Comparison of ENCODE assay signal across 19 mouse cellular contexts in genomic region chr14:11573710-11574109, GRCm38 (mm10). TPM values are rescaled to one million over a fixed set of nuclear protein-coding genes. Genes with fewer than 3 reads are reported as not detected.
DNase-seq lines count a peak whose midpoint lies in the region; TF ChIP-seq lines count a peak whose summit lies in the region.
"Had no signal": no experiment of that assay in that cellular context is flagged by ENCODE, and none has a peak within 500 bp of the region (broad histone marks: within the 10 kb centered on the region; RNA-seq: fewer than 3 reads in every experiment).

No protein-coding gene starts in this region.

- intact Hi-C loops in gastrocnemius, adult 2 months (cut with DNase I): no loop called here
- intact Hi-C loops in heart, postnatal 36 days (cut with DNase I): no loop called here

- peak overlapping the region; percentile 35 for H3K4me3 ChIP-seq in gastrocnemius, adult 2 months
- H3K4me3 ChIP-seq: embryonic facial prominence, embryonic 10.5 days; embryonic facial prominence, embryonic 12.5 days; forebrain, embryonic 13.5 days; forebrain, embryonic 15.5 days had no signal

- TF ChIP-seq CTCF in gastrocnemius, adult 2 months (IDR thresholded peaks at IDR 0.05): no peak

- H3K27ac ChIP-seq in gastrocnemius, adult 2 months: peak overlapping the region; percentile 84
- H3K27ac ChIP-seq: embryonic facial prominence, embryonic 10.5 days; embryonic facial prominence, embryonic 12.5 days; forebrain, embryonic 13.5 days; forebrain, embryonic 15.5 days had no signal

- DNase-seq in gastrocnemius, adult 2 months: no peak
- no peak for DNase-seq in gastrocnemius, postnatal 10 days
- peak; percentile 20 for DNase-seq in heart, adult 8-10 months (ENCODE audit: low spot score)
- no peak for DNase-seq in heart, postnatal 36 days
- peak; percentile 62 for DNase-seq in skeletal muscle tissue, adult 2 months (ENCODE audit: low read depth, low spot score)
- no peak for DNase-seq in MN1 (ENCODE audit: low spot score)
- DNase-seq: adrenal gland, adult 8-10 months; adrenal gland, postnatal 14 days; adrenal gland, postnatal 36 days; cerebellum, adult 11-12 months; cerebellum, adult 2 months; cerebellum, adult 9-10 months; cerebellum, postnatal 10 days; cerebellum, postnatal 25 days had no signal

RNA-seq across cellular contexts. Expression of gene Ptprg, which starts 20.4 kb away (rescaled TPM):
- 10 to 100 TPM; 26.3 to 32.5 TPM for total RNA-seq in gastrocnemius, adult 2 months (2021)
- total RNA-seq in gastrocnemius, postnatal 10 days (2021): 10 to 100 TPM; 41.8 to 46.7 TPM
- 10 to 100 TPM; 43.4 to 66.5 (median 48.8) TPM for total RNA-seq in heart, adult 8-10 months (2022)
- total RNA-seq in heart, postnatal 36 days (2021): 10 to 100 TPM; 51.9 to 66.2 TPM
- total RNA-seq: MEL had no signal

Comparison
In these comparisons a context has a peak if more than half of its experiments do, and no peak if none do; other contexts are left out.
1. DNase-seq: peak in heart, adult 8-10 months (single experiment) and skeletal muscle tissue, adult 2 months (single experiment); none in gastrocnemius, adult 2 months (single experiment), gastrocnemius, postnatal 10 days (single experiment), heart, postnatal 36 days (0 of 2) and MN1 (single experiment).